Mouse (Mus musculus) limb, embryonic 14.5 days (tissue): ENCODE results near the gene Scgn. TPM values are rescaled to one million over a fixed set of nuclear protein-coding genes. Genes with fewer than 3 reads are reported as not detected.

Experiments
- ATAC-seq: fragments of 200-750 bp; cut with Nextera tagmentation; 2 replicates; pipeline ENCODE4 v1.8.0; 2017; ENCODE audit warnings: low read depth, moderate number of reproducible peaks, moderate TSS enrichment; ENCODE audit not compliant: low FRiP score
- DNase-seq: peaks from one replicate; pipeline ENCODE4 v3.0.0-alpha.2; 2015; ENCODE audit warnings: low spot score
- H3K27ac ChIP-seq: fragments of 300-500 bp; sonication (generic); replicated peaks from 2 replicates; pipeline ENCODE4 v1.5.1; 2014; ENCODE audit warnings: low read depth, mild to moderate bottlenecking, low read length, moderate library complexity, mixed read lengths
- H3K27me3 ChIP-seq: fragments of 300-500 bp; sonication (generic); 2 replicates; pipeline ENCODE4 v1.6.1; 2014; ENCODE audit warnings: low read length, mixed read lengths; ENCODE audit not compliant: control insufficient read depth, insufficient read depth
- H3K36me3 ChIP-seq: fragments of 300-500 bp; sonication (generic); 2 replicates; pipeline ENCODE4 v1.6.1; 2014; ENCODE audit warnings: mild to moderate bottlenecking, low read length, moderate library complexity, mixed read lengths; ENCODE audit not compliant: control insufficient read depth, insufficient read depth
- H3K4me1 ChIP-seq: fragments of 300-500 bp; sonication (generic); 2 replicates; pipeline ENCODE4 v1.6.1; 2014; ENCODE audit warnings: antibody characterized with exemption, low read length, mixed read lengths; ENCODE audit not compliant: control insufficient read depth, insufficient read depth
- H3K4me2 ChIP-seq: fragments of 300-500 bp; sonication (generic); replicated peaks from 2 replicates; pipeline ENCODE4 v1.6.1; 2014; ENCODE audit warnings: low read depth, mild to moderate bottlenecking, low read length, moderate library complexity; ENCODE audit not compliant: severe bottlenecking
- H3K4me3 ChIP-seq: fragments of 300-500 bp; sonication (generic); replicated peaks from 2 replicates; pipeline ENCODE4 v1.5.1; 2014; ENCODE audit warnings: low read length
- H3K9ac ChIP-seq: fragments of 300-500 bp; sonication (generic); 2 replicates; pipeline ENCODE4 v1.6.1; 2014; ENCODE audit warnings: mild to moderate bottlenecking, low read depth, low read length, moderate library complexity; ENCODE audit not compliant: severe bottlenecking
- H3K9me3 ChIP-seq: fragments of 300-500 bp; sonication (generic); 2 replicates; pipeline ENCODE4 v1.6.1; 2016; ENCODE audit warnings: low read length; ENCODE audit not compliant: control insufficient read depth
- POLR2A ChIP-seq: fragments of 200-500 bp; IDR thresholded peaks from 2 replicates; pipeline ENCODE4 v1.8.0; 2012; ENCODE audit warnings: inconsistent platforms, mild to moderate bottlenecking, moderate library complexity, borderline replicate concordance; ENCODE audit not compliant: insufficient read depth, insufficient read length; ENCODE audit errors: extremely low read depth
- WGBS: fragments of 180-500 bp; shearing (Covaris S2); extraction: QIAGEN DNeasy Blood & Tissue Kit; methylation state at CpG from one replicate; pipeline ENCODE4 v1.1.7; 2014; 5-methylcytosine and 5-hydroxymethylcytosine counted together
- polyA plus RNA-seq, 2 experiments: library from polyadenylated mRNA; depleted of rRNA in 1 of 2; stranded (reverse) in 1 of 2; unstranded in 1 of 2; fragments of >200 nt; fragmentation: Nextera tagmentation in 1 of 2; extraction: Ambion mirVana in 1 of 2; gene quantifications; 2 replicates each; pipeline versions ENCODE4 v1.2.1 to v1.2.3; 2012 to 2014

Scgn gene
- polyA plus RNA-seq, 2 experiments, result 0.12 to 0.20 TPM

DNA sequence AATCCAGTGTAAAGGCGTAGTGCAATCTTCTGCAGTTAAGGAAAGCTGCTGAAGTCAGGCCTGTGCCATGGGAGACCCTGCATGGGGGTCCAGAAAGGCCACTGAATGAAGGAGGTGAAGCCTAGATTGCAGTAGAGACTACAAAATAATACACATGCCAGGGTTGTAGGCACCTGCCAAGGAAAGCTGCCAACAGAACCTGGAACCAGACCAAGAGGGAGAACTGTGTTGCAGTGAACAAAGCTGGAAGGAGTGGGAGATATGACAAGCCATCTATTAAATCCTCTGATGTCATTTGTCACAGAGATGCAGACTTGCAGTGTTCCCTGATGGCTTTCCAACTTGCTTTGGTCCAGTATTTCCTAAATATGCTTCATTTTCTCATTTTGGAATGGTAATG lies 52.3 kb downstream of the Scgn start:
- 96% methylated on average over 1 of the region's 1 CpGs for WGBS
- Histone ChIP-seq H3K27ac (no peak overlapping the region), H3K9me3 (no peaks in the 10 kb centered on the region), H3K9ac (no peak overlapping the region), H3K4me2 (no peak overlapping the region), H3K36me3 (no peaks in the 10 kb centered on the region), H3K27me3 (no peaks in the 10 kb centered on the region), H3K4me1 (no peaks in the 10 kb centered on the region), H3K4me3 (no peak overlapping the region)
- DNase-seq (no peak), ATAC-seq (no peak)
- TF ChIP-seq POLR2A, result no peak

DNA sequence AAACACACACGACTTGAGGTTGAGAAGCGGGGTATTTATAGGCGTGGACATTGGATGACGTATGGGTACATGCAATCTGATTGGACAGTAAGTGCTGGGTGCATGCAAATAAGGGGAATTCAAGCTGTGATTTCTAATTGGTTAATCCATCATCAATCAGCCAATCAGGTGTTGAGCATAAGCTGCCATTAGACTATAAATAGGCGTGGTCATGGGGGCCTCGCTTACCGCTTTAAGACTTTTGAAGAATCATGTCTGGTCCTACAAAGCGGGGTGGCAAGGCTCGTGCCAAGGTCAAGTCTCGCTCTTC lies 56.8 kb downstream of the Scgn start, which contains the start of gene Hist1h2aa:
Gene Hist1h2aa (plus strand): TSS at position 252 of the 310 bp plus-strand sequence.
- peaks cover 5% of the 10 kb centered on the region for H3K4me1 ChIP-seq
- no peaks in the 10 kb centered on the region for H3K36me3 ChIP-seq
- no peak for ATAC-seq
- WGBS, result 94% methylated on average over 10 of the region's 10 CpGs
- no peak within 1 kb of the TSS for H3K27ac ChIP-seq
- DNase-seq, result no peak
- H3K4me3 ChIP-seq, result no peak within 1 kb of the TSS
- TF ChIP-seq POLR2A, result no peak
- no peaks in the 10 kb centered on the region for H3K27me3 ChIP-seq
- H3K9ac ChIP-seq, result no peak within 1 kb of the TSS
- H3K4me2 ChIP-seq, result no peak within 1 kb of the TSS
- no peaks in the 10 kb centered on the region for H3K9me3 ChIP-seq

DNA sequence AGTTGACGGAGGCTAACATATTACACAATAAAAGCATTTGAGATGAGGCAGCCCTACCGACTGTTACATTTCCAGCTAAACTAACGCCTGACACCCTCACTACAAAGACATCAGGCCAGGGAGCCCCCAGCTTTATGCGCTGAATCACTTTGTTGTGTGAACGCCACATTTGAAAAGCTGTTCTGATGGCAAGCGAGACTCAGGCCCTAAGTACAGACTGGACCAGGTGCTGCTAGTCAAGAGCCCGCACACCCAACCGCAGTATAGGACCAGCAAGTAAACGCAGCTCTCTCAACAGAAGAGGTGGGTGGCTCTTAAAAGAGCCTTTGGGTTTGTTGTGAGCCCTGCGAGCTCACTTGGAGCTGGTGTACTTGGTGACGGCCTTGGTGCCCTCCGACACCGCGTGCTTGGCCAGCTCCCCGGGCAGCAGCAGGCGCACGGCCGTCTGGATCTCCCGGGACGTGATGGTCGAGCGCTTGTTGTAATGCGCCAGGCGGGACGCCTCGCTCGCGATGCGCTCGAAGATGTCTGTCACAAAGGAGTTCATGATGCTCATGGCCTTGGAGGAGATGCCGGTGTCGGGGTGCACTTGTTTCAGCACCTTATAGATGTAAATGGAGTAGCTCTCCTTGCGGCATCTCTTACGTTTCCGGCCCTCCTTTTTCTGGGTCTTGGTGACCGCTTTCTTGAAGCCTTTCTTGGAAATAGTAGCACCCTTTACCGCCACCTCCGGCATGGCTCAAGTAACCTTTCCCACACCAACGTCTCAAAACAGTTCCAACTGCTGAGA lies 57.4 kb downstream of the Scgn start, which contains the start of gene Hist1h2ba:
Gene Hist1h2ba (minus strand): TSS at position 736 of the 790 bp plus-strand sequence.
- no peak for TF ChIP-seq POLR2A
- H3K9me3 ChIP-seq, result no peaks in the 10 kb centered on the region
- peaks cover 5% of the 10 kb centered on the region for H3K4me1 ChIP-seq
- DNase-seq (no peak), ATAC-seq (no peak)
- H3K36me3 ChIP-seq, result no peaks in the 10 kb centered on the region
- H3K4me2 ChIP-seq, result no peak within 1 kb of the TSS
- H3K4me3 ChIP-seq, result no peak within 1 kb of the TSS
- no peaks in the 10 kb centered on the region for H3K27me3 ChIP-seq
- H3K9ac ChIP-seq, result no peak within 1 kb of the TSS
- H3K27ac ChIP-seq, result no peak within 1 kb of the TSS
- 93% methylated on average over 35 of the region's 39 CpGs for WGBS

DNA sequence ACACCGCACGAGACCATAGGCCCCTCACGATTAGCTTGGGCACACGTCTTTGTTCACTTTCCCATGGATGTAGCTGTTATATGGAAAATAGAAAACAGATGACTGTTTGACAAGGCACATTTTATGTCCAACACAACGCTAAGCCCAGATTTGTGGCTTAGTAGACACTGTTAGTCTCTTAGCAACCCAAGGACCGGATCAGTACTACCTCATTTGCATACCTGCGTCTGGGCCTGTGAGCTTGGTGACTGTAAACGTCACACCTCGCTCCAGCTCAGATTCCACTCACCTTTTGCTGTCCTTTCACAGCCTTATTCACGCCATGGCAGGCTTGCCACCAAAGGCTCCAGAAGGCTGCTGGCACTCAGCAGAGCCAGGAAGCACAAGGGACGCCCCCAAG lies 60.1 kb downstream of the Scgn start:
- Histone ChIP-seq H3K4me1 (peaks cover 5% of the 10 kb centered on the region), H3K4me2 (no peak overlapping the region), H3K9me3 (no peaks in the 10 kb centered on the region), H3K36me3 (no peaks in the 10 kb centered on the region), H3K4me3 (no peak overlapping the region), H3K27ac (no peak overlapping the region), H3K27me3 (no peaks in the 10 kb centered on the region), H3K9ac (no peak overlapping the region)
- ATAC-seq, result no peak
- DNase-seq, result no peak
- WGBS, result 25% methylated on average over 11 of the region's 11 CpGs
- TF ChIP-seq POLR2A, result no peak

DNA sequence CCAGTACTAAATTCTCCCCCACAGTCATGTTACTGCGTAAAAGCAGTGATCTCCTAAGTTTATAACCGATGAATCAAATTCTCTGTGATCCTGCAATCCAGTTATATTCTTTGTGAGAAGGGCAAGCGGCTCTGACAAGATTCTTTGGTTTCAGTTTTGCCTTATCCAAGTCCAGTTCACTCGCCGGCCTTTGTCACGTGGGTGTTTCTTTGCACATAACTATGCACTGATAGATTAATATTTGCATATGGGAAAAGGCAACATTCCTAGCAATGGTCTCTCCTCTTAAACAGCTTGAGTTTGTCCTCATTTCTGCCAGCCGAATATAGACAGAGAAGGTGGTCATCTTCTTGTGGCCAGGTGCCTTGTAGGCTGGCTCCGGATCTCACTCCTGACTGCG lies 60.6 kb downstream of the Scgn start:
- Histone ChIP-seq H3K9me3 (no peaks in the 10 kb centered on the region), H3K4me2 (no peak overlapping the region), H3K4me3 (no peak overlapping the region), H3K27me3 (no peaks in the 10 kb centered on the region), H3K9ac (no peak overlapping the region), H3K4me1 (peaks cover 5% of the 10 kb centered on the region), H3K36me3 (no peaks in the 10 kb centered on the region), H3K27ac (no peak overlapping the region)
- TF ChIP-seq POLR2A, result no peak
- DNase-seq (no peak), ATAC-seq (no peak)
- 82% methylated on average over 9 of the region's 9 CpGs for WGBS
